Mouse (Mus musculus) heart, adult 2 months (tissue): Measurements from ENCODE around the gene Rrp7a. TPM values are rescaled to one million over a fixed set of nuclear protein-coding genes. Genes with fewer than 3 reads are reported as not detected.

Experiments used
- DNase-seq, 2 experiments: peaks; one replicate each; pipeline ENCODE4 v3.0.0; 2021
- H3K27ac ChIP-seq: fragments of 200-600 bp; 2 replicates; pipeline ENCODE4 v1.8.1; 2022
- H3K27me3 ChIP-seq: fragments of 200-500 bp; 2 replicates; pipeline ENCODE4 v1.6.1; 2012; ENCODE audit warnings: mild to moderate bottlenecking, low read length, inconsistent platforms, mixed read lengths; ENCODE audit not compliant: control insufficient read depth, insufficient read depth
- H3K36me3 ChIP-seq: fragments of 200-500 bp; 2 replicates; pipeline ENCODE4 v1.6.1; 2012; ENCODE audit warnings: low read length, inconsistent platforms; ENCODE audit not compliant: control insufficient read depth, insufficient read depth
- H3K4me1 ChIP-seq: fragments of 200-500 bp; 2 replicates; pipeline ENCODE4 v1.6.1; 2011; ENCODE audit warnings: low read length; ENCODE audit not compliant: control insufficient read depth, insufficient read depth
- H3K4me3 ChIP-seq: fragments of 200-600 bp; 2 replicates; pipeline ENCODE4 v1.8.1; 2022
- H3K79me2 ChIP-seq: fragments of 200-500 bp; replicated peaks from 2 replicates; pipeline ENCODE4 v1.6.1; 2012; ENCODE audit warnings: mild to moderate bottlenecking, inconsistent platforms, low read length, moderate library complexity, mixed read lengths; ENCODE audit not compliant: control insufficient read depth, insufficient read depth
- H3K9ac ChIP-seq: fragments of 200-500 bp; 2 replicates; pipeline ENCODE4 v1.6.1; 2012; ENCODE audit warnings: low read depth, mild to moderate bottlenecking, control low read depth, inconsistent platforms, low read length, mixed read lengths
- CTCF ChIP-seq: fragments of 200-600 bp; IDR thresholded peaks from 2 replicates; pipeline ENCODE4 v1.8.1; 2022; ENCODE audit warnings: antibody characterized with exemption, mild to moderate bottlenecking, moderate library complexity
- EP300 ChIP-seq: fragments of 200-500 bp; IDR thresholded peaks from 2 replicates; pipeline ENCODE4 v1.6.1; 2011; ENCODE audit warnings: low read depth, low read length, control low read depth; ENCODE audit not compliant: insufficient read depth
- POLR2A ChIP-seq: fragments of 200-500 bp; IDR thresholded peaks from 2 replicates; pipeline ENCODE4 v1.6.1; 2011; ENCODE audit warnings: mild to moderate bottlenecking, low read depth, low read length, control low read depth; ENCODE audit not compliant: insufficient read depth
- WGBS: fragments of 180-500 bp; shearing (Covaris S2); methylation state at CpG from one replicate; pipeline ENCODE4 v1.1.7; 2018; 5-methylcytosine and 5-hydroxymethylcytosine counted together
- intact Hi-C: fragments of 180-260 bp; cut with DNase I; formaldehyde crosslinking; loops from one replicate; pipeline ENCODE4 v1.15.1; 2025
- polyA plus RNA-seq: library from polyadenylated mRNA; depleted of rRNA; stranded (reverse); fragments of >200 nt; gene quantifications from 2 replicates; pipeline ENCODE4 v1.2.3, GENCODE M21; 2012; rRNA removed
- total RNA-seq, 2 experiments: library from RNA; stranded (reverse); gene quantifications; 2 replicates each; pipeline ENCODE4 v1.2.3; 2021

Gene Rrp7a
- total and polyA plus RNA-seq, 3 experiments = 39.9 to 62.0 (median 40.9) TPM

DNA sequence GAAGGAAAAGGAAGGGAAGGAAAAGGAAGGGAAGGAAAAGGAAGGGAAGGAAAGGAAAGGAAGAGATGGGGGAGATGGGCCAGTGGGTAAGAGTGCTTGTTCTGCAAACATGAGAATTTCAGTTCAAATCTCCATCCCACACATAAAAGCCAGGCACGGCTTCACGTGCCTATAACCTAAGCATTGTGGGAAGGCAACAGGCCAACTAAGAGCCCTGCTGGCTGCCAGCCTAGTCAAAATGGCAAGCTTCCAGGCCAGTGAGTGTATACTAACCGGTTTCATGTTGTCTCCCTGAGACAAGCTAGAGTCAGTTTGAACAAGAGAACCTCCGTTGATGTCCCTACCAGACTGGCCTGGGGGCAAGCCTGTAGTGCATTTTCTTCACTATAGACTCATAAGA is 57.1 kb downstream of the Rrp7a start:
- intact Hi-C loops = no loop called here
- H3K4me3 ChIP-seq = no peak overlapping the region
- H3K27ac ChIP-seq = no peak overlapping the region
- WGBS = 30% methylated on average over 4 of the region's 4 CpGs
- H3K36me3 ChIP-seq = no peaks in the 10 kb centered on the region
- DNase-seq = peak; percentile 53 to 62
- H3K9ac ChIP-seq = no peak overlapping the region
- no peaks in the 10 kb centered on the region for H3K4me1 ChIP-seq
- no peak for TF ChIP-seq CTCF
- TF ChIP-seq EP300 = no peak
- no peak for TF ChIP-seq POLR2A
- 0 out of 2 replicates have a peak, but pooled peaks cover 2% of the 10 kb centered on the region for H3K27me3 ChIP-seq
- no peaks in the 10 kb centered on the region for H3K79me2 ChIP-seq

Other genes with a start within 250 kb of the Rrp7a start
- 10 to 100 TPM; 60.1 to 60.8 TPM for gene Tcf20, start 134.9 kb downstream of the Rrp7a start, total RNA-seq
- 6.6 and 9.5 TPM in 2 replicates for gene Tcf20, start 134.9 kb downstream of the Rrp7a start, polyA plus RNA-seq
- 1 to 10 TPM; 2.4 to 2.6 TPM for gene Nfam1, start 89.5 kb downstream of the Rrp7a start, total RNA-seq
- gene Nfam1, start 89.5 kb downstream of the Rrp7a start, polyA plus RNA-seq = 3.1 and 3.9 TPM in 2 replicates
- gene Serhl, start 33.3 kb downstream of the Rrp7a start, total RNA-seq = 10 to 100 TPM; 36.8 to 41.0 TPM
- 82.7 and 90.2 TPM in 2 replicates for gene Serhl, start 33.3 kb downstream of the Rrp7a start, polyA plus RNA-seq
- 10 to 100 TPM; 23.6 to 24.7 TPM for gene Poldip3, start 26.6 kb upstream of the Rrp7a start, total RNA-seq
- gene Poldip3, start 26.6 kb upstream of the Rrp7a start, polyA plus RNA-seq = 20.0 and 27.0 TPM in 2 replicates
- 10 to 100 TPM; 75.6 to 87.2 TPM for gene Cyb5r3, start 49.8 kb upstream of the Rrp7a start, total RNA-seq
- gene Cyb5r3, start 49.8 kb upstream of the Rrp7a start, polyA plus RNA-seq = 97.7 and 103 TPM in 2 replicates
- 1 to 10 TPM; 5.2 to 6.3 TPM for gene A4galt, start 129.0 kb upstream of the Rrp7a start, total RNA-seq
- 9.7 and 14.9 TPM in 2 replicates for gene A4galt, start 129.0 kb upstream of the Rrp7a start, polyA plus RNA-seq
- gene Arfgap3, start 227.4 kb upstream of the Rrp7a start, total RNA-seq = 1 to 10 TPM; 9.6 to 9.8 TPM
- 12.2 and 13.1 TPM in 2 replicates for gene Arfgap3, start 227.4 kb upstream of the Rrp7a start, polyA plus RNA-seq